Mouse (Mus musculus): Measurements from ENCODE around the gene Dynll2. TPM values are rescaled to one million over a fixed set of nuclear protein-coding genes. Genes with fewer than 3 reads are reported as not detected.

Dynll2 gene
- 43.3 and 52.5 TPM in 2 replicates for polyA plus RNA-seq (2015; fragmentation: Nextera tagmentation; extraction: Ambion mirVana)

DNA sequence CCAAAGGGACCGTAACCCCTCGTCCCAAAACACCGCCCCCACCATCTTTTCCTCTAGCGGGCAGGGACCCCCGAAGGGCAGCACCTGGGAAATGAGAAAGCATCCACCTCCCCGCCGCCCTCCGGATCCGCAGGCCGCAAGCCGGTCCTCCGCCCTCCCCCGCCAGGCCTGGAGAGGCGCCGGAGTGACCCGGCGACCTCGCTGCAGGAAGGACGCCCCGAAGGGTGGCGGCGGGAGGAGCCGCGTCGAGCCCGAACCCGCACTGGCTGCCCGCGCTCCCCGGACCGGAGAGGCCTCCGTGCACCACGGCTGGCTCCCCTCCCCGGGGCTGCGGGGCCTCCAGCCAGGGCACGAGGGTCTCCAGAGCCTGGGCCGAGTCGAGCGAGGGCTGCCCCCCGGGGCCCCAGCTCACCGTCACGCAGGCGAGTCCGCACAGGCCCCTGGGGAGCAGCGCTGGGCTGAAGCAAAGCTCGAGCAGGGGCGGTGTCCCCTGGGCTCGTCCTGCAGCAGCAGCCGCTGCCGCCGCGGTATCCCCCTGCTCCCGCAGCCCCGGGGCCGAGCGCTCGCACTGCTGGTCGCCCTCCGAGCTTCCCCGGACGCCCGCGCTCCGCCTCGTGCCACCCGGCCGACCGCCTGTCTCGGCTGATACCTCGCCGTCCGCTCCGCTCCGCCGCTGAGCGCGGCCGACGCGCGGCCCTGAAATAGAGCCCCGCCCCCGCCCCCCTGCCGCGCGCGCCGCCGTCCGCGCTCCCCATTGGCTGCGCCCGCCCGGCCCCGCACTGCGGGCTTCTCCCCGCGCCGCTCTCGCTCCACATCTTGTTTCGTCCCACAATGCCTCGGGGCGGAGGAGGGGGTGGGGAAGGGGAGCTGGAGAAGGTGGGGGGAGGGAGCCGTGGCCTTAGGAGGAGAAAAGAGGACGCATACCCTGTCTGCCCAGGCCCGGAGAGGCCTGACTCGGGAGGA is at the start of gene Dynll2:
Gene Dynll2, minus strand, starts transcription at position 703 of the 963 bp plus-strand sequence.
- ATAC-seq = peak; percentile 96
- Histone ChIP-seq H3K36me3 (peaks cover 19% of the 10 kb centered on the region), H3K4me3 (replicated peaks) (peak within 1 kb of the TSS; percentile 91), H3K9ac (replicated peaks) (peak within 1 kb of the TSS; percentile 96), H3K4me1 (replicated peaks) (peaks cover 46% of the 10 kb centered on the region), H3K27ac (peak within 1 kb of the TSS; percentile 98), H3K9me3 (no peaks in the 10 kb centered on the region), H3K27me3 (no peaks in the 10 kb centered on the region), H3K4me2 (replicated peaks) (peak within 1 kb of the TSS; percentile 93)
- WGBS = 0% methylated on average over 106 of the region's 107 CpGs

DNA sequence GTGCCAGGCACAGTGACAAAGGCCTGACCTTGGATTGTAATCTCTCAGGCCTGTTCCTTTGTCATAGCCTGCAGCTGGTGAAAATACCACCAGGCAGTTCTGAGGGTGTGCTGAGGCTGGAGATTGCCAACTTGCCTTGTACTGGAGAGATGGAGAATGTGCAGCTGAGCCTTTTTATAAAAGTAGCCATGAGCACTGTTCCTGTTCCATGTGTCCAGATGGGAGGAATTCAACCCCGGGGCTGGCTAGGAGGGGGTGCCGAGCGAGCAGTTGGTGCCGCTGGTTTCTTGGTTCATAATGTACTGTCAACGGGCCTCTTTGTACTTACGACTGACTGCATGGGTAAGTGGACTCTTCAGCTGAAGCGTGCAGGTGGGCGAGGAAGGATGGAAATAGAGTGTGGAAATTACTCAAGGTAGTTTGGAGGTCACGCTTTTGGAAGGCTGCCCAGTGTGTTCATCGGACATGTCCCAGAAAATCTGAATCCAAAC is 49.5 kb upstream of the Dynll2 start:
- Histone ChIP-seq H3K27me3 (no peaks in the 10 kb centered on the region), H3K27ac (0 out of 2 replicates have a peak overlapping the region, but pooled peaks have one; percentile 4), H3K4me1 (replicated peaks) (no peaks in the 10 kb centered on the region), H3K9me3 (no peaks in the 10 kb centered on the region), H3K4me3 (replicated peaks) (no peak overlapping the region), H3K36me3 (peaks cover 4% of the 10 kb centered on the region; the same call in 1 of the 2 replicates), H3K4me2 (replicated peaks) (no peak overlapping the region), H3K9ac (replicated peaks) (no peak overlapping the region)
- ATAC-seq = no peak
- 82% methylated on average over 10 of the region's 10 CpGs for WGBS

DNA sequence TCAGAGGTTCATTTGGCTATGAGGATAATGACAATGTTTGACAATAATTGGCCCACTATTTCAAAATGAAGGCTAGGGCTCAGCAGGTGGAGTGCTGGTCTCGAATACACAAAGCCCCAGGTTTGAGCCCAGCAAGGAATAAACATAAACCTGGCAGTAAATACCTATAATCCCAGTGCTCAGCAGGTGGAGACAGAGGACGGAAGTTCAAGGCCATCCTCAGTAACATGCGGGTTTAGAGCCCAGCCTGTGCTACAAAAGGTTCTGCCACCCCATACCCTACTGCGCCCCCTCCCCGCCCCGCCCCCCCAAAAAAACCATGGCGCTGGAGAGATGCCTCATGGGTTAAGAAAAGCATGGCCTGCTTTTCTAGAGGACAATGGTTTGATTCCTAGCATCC is 48.6 kb upstream of the Dynll2 start:
- Histone ChIP-seq H3K9me3 (no peaks in the 10 kb centered on the region), H3K4me1 (replicated peaks) (no peaks in the 10 kb centered on the region), H3K36me3 (peaks cover 4% of the 10 kb centered on the region; the same call in 1 of the 2 replicates), H3K9ac (replicated peaks) (no peak overlapping the region), H3K4me3 (replicated peaks) (no peak overlapping the region), H3K4me2 (replicated peaks) (no peak overlapping the region), H3K27ac (no peak overlapping the region), H3K27me3 (no peaks in the 10 kb centered on the region)
- WGBS = 72% methylated on average over 7 of the region's 7 CpGs
- no peak for ATAC-seq

DNA sequence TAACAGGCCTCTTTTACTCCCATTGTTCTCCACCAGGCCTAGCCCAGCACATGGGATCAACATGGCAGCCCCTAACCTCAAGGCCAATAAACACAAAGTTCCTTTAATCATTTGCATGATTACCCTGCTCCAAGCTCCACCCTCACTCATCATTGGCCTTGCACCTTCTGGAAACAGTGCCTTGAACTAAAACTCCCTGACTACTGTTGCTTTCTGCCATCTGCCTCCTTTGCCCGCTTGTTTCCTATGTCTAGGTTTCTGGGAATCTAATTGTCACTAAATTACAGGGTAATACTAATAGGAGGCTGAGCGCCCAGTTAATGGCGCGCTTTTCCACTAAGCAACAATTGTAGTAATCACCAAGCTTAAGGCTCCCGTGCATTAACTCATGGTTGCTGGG is 44.4 kb upstream of the Dynll2 start:
- WGBS = 88% methylated on average over 5 of the region's 5 CpGs

DNA sequence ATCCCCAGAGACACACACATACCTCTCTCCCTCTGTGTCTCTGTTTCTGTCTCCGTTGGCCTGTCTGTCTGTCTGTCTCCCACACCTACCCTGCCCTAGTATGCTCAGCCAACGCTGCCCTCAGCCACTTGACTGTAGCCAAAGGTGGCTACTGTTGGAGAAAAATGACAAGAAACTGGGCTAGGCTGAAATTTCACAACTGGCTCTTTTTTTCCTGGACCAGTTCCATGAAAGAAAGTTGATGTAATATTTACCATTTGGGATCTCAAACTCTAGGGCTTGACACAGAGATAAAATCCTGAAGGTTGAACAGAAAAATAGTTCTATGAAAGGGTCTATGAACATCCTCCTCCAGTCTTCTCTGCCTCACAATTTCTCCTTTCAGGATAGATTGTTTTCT is 43.5 kb upstream of the Dynll2 start:
- H3K27me3 ChIP-seq = no peaks in the 10 kb centered on the region
- H3K4me3 ChIP-seq (replicated peaks) = no peak overlapping the region
- 85% methylated on average over 2 of the region's 2 CpGs for WGBS
- no peak for ATAC-seq
- no peak overlapping the region for H3K27ac ChIP-seq
- H3K4me2 ChIP-seq (replicated peaks) = no peak overlapping the region
- H3K36me3 ChIP-seq = no peaks in the 10 kb centered on the region; the same call in 1 of the 2 replicates
- H3K9ac ChIP-seq (replicated peaks) = no peak overlapping the region
- no peaks in the 10 kb centered on the region for H3K9me3 ChIP-seq
- peaks cover 14% of the 10 kb centered on the region; the same call in 1 of the 2 replicates for H3K4me1 ChIP-seq (replicated peaks)

More for the DNA sequence above, 44.4 kb upstream of the Dynll2 start:
- Histone ChIP-seq H3K9me3 (no peaks in the 10 kb centered on the region), H3K36me3 (no peaks in the 10 kb centered on the region; the same call in 1 of the 2 replicates), H3K27me3 (no peaks in the 10 kb centered on the region), H3K27ac (no peak overlapping the region), H3K4me2 (replicated peaks) (no peak overlapping the region), H3K4me3 (replicated peaks) (no peak overlapping the region), H3K4me1 (replicated peaks) (peaks cover 14% of the 10 kb centered on the region; the same call in 1 of the 2 replicates), H3K9ac (replicated peaks) (no peak overlapping the region)
- ATAC-seq = no peak

DNA sequence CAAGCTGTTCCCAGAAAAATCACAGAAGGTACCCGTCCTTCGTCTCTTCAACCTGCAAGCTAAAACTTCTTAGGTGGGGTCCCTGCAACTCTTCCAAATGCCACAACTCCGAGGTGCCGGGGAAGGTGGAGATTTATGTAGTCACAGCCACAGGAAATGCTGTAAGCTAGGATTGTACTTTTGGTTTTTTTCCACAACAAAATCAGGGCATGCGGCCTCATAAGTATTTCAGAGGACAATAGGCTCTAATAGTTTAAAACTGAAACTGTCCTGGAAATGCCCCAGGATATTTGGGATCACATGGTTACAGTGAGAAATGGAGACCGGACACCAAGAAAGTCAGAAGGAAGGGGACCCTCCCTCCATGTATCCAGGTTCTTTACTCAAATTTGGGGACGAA is 42.9 kb upstream of the Dynll2 start:
- peaks cover 14% of the 10 kb centered on the region; the same call in 1 of the 2 replicates for H3K4me1 ChIP-seq (replicated peaks)
- no peak overlapping the region for H3K4me3 ChIP-seq (replicated peaks)
- H3K27ac ChIP-seq = no peak overlapping the region
- WGBS = 95% methylated on average over 7 of the region's 7 CpGs
- ATAC-seq = no peak
- no peak overlapping the region for H3K4me2 ChIP-seq (replicated peaks)
- no peak overlapping the region for H3K9ac ChIP-seq (replicated peaks)
- H3K9me3 ChIP-seq = no peaks in the 10 kb centered on the region
- H3K27me3 ChIP-seq = no peaks in the 10 kb centered on the region
- no peaks in the 10 kb centered on the region; the same call in 1 of the 2 replicates for H3K36me3 ChIP-seq

DNA sequence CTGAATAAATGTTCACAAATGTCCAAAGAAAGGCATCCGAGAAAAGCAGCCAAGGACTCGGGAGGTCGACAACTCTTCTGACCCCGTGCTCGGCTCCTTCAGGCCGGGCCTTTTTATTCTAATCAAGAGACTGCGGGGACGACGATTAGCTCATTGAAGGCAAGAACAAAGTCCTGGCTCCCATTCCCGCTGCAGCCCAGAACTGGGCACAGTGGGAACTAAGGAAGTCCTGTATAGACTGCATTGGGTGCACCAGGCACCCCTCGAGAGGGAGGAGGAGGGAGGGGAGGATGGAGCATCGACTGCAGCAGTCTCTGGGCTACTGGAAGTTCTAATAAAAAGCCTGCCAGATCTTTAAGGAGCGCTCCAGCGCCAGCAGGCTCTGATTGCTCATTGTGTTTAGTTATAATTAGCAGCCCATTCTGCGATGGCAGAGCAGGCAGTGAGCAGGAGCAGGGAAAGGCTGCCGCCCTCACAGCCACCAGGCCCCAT is 40.9 kb upstream of the Dynll2 start:
- no peaks in the 10 kb centered on the region for H3K27me3 ChIP-seq
- H3K9me3 ChIP-seq = no peaks in the 10 kb centered on the region
- H3K4me3 ChIP-seq (replicated peaks) = no peak overlapping the region
- no peak overlapping the region for H3K4me2 ChIP-seq (replicated peaks)
- WGBS = 9% methylated on average over 16 of the region's 16 CpGs
- H3K9ac ChIP-seq (replicated peaks) = 0 out of 2 replicates have a peak overlapping the region, but pooled peaks have one; percentile 10
- H3K36me3 ChIP-seq = no peaks in the 10 kb centered on the region
- H3K4me1 ChIP-seq (replicated peaks) = peaks cover 14% of the 10 kb centered on the region; the same call in 1 of the 2 replicates
- ATAC-seq = 0 out of 2 replicates have a peak, but pooled peaks have one; percentile 43
- no peak overlapping the region for H3K27ac ChIP-seq

DNA sequence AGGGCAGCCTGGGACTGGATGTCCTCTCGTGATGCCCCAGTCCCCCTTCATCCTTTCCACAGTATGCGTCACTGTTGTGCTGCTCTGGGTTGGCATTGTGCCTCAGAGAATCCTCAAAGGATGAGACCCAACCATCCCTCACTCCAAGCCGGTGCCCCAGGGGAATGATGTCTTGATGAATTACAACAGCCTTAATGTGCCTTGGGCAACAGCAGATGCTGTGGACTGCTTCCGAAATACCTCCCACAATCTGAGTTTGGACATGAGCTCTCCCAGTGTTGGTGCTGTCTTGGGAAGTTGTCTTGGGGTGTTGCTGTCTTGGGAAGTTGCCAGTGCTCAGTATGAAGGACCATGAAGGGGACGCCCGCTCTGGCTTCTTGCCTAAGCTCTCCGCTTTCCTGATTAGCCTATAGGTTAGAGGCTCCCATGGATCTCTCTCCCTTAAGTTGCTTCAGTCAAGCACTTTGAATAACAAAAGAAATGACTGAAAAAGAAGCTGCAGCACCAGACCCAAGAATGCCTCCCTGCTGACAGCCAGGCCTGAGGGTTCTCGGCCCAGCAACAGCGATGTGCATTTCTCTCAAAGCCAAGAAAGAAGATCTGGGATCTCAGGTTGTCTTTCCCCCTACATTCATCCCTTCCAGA is 40.2 kb upstream of the Dynll2 start:
- H3K36me3 ChIP-seq = no peaks in the 10 kb centered on the region
- H3K9ac ChIP-seq (replicated peaks) = no peak overlapping the region
- WGBS = 45% methylated on average over 9 of the region's 9 CpGs
- ATAC-seq = no peak
- H3K9me3 ChIP-seq = no peaks in the 10 kb centered on the region
- H3K4me1 ChIP-seq (replicated peaks) = peaks cover 14% of the 10 kb centered on the region; the same call in 1 of the 2 replicates
- H3K4me2 ChIP-seq (replicated peaks) = no peak overlapping the region
- H3K4me3 ChIP-seq (replicated peaks) = no peak overlapping the region
- no peaks in the 10 kb centered on the region for H3K27me3 ChIP-seq
- peak overlapping the region; percentile 6; the same call in 1 of the 2 replicates for H3K27ac ChIP-seq

DNA sequence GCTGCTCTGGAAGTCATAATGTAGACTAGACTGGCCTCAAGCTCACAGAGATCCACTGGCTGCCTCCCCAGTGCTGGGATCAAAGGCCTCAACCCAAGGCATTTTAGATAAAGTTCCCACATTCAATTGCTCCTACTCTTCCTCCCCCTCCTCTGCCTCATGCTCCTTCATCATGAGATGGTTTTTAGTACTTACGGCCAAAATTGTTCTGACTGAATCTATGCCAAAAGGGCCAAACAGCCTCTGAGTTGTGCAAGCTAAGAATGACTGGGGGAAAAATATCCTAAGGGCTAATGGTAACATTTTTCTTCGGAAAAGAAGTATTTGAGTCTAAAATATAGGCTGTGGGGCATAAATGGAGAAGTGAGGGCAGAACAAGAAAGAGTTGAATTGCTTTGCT is 36.6 kb upstream of the Dynll2 start:
- no peak overlapping the region for H3K27ac ChIP-seq
- no peak overlapping the region for H3K9ac ChIP-seq (replicated peaks)
- no peaks in the 10 kb centered on the region for H3K9me3 ChIP-seq
- H3K27me3 ChIP-seq = no peaks in the 10 kb centered on the region
- no peaks in the 10 kb centered on the region for H3K36me3 ChIP-seq
- H3K4me1 ChIP-seq (replicated peaks) = peaks cover 14% of the 10 kb centered on the region; the same call in 1 of the 2 replicates
- H3K4me2 ChIP-seq (replicated peaks) = no peak overlapping the region
- no peak for ATAC-seq
- 96% methylated on average over 2 of the region's 2 CpGs for WGBS
- H3K4me3 ChIP-seq (replicated peaks) = no peak overlapping the region

DNA sequence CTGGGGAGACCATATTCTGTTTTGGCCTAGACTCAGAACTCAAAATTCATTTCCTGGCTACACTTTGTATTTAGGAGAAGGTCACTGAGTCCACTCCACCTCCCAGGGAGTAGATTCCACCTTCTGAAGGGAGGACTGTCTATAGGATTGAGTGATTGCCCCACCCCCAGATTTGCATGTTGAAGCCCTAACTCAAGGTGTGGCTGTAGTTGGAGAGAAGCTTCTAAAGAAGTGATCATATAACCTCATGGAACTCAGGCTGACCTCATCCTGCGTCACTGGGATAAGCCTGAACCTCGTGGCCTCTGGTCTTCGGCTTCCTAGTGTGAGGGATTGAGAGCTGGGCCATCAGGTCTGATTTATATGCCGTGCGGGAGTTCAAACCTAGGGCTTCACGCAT is 28.5 kb upstream of the Dynll2 start:
- Histone ChIP-seq H3K4me2 (replicated peaks) (no peak overlapping the region), H3K27me3 (no peaks in the 10 kb centered on the region), H3K27ac (no peak overlapping the region), H3K4me3 (replicated peaks) (no peak overlapping the region), H3K9me3 (no peaks in the 10 kb centered on the region), H3K36me3 (no peaks in the 10 kb centered on the region), H3K9ac (replicated peaks) (no peak overlapping the region), H3K4me1 (replicated peaks) (no peaks in the 10 kb centered on the region)
- WGBS = 87% methylated on average over 6 of the region's 6 CpGs
- ATAC-seq = no peak

DNA sequence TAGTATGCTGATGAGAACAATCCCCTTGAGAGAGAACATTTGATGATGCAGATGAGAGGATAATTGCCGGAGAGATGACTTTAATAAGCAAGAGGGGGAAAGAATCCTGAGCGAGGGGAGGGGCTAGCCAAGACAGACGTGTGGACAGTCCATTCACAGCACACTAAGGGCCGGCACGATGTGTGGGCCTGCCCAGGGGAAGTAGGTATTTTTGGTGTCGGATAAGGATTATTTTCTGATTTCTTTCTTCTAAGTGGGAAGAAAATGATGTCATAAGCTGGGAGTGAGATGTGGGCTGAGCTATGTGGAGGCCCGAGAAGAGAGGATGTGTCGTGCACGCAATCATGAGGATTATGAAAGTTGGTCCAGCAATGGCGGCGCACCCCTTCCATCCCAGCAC is 27.8 kb upstream of the Dynll2 start:
- Histone ChIP-seq H3K9me3 (no peaks in the 10 kb centered on the region), H3K4me3 (replicated peaks) (no peak overlapping the region), H3K27me3 (no peaks in the 10 kb centered on the region), H3K4me2 (replicated peaks) (no peak overlapping the region), H3K9ac (replicated peaks) (no peak overlapping the region), H3K36me3 (no peaks in the 10 kb centered on the region), H3K27ac (no peak overlapping the region), H3K4me1 (replicated peaks) (peaks cover under 1% of the 10 kb centered on the region)
- 86% methylated on average over 11 of the region's 11 CpGs for WGBS
- ATAC-seq = no peak
